Mouse (Mus musculus): ENCODE measurements around the gene Vmn2r37.
"Not testable (repeated sequence)": the region's sequence is repeated elsewhere in the genome, so short reads cannot be mapped to it uniquely, and the experiment has no call there.

- TF ChIP-seq CTCF (IDR thresholded peaks at IDR 0.05; ENCODE audit: extremely low read depth, insufficient read length, insufficient replicate concordance, low read depth, low read length); POLR2A (IDR thresholded peaks at IDR 0.05; ENCODE audit: low read depth, low read length): not testable (repeated sequence)
Measured at GRCm38 (mm10) chr7:9223553-9223952, at the start of gene Vmn2r37.
